Mouse (Mus musculus) small intestine, adult 2 months (tissue): Measurements from ENCODE around the gene Ppp2ca.

Source experiments
- CTCF ChIP-seq: fragments of 200-500 bp; IDR thresholded peaks from 2 replicates; pipeline ENCODE4 v1.5.1; 2012; ENCODE audit warnings: low read depth, mild to moderate bottlenecking, control low read depth, inconsistent platforms, low read length, moderate library complexity, mixed read lengths; ENCODE audit not compliant: insufficient replicate concordance, insufficient read length; ENCODE audit errors: extremely low read depth
- POLR2A ChIP-seq: fragments of 200-500 bp; IDR thresholded peaks from 2 replicates; pipeline ENCODE4 v1.6.1; 2012; ENCODE audit warnings: low read depth, mild to moderate bottlenecking, control low read depth, inconsistent platforms, low read length, moderate library complexity

GRCm38 (mm10) chr11:52089291-52089690, 9.2 kb upstream of the Ppp2ca start:
- no peak for TF ChIP-seq CTCF
- TF ChIP-seq POLR2A, result no peak
